19 mouse cellular contexts compared by ENCODE assay signal in the genomic region with DNA sequence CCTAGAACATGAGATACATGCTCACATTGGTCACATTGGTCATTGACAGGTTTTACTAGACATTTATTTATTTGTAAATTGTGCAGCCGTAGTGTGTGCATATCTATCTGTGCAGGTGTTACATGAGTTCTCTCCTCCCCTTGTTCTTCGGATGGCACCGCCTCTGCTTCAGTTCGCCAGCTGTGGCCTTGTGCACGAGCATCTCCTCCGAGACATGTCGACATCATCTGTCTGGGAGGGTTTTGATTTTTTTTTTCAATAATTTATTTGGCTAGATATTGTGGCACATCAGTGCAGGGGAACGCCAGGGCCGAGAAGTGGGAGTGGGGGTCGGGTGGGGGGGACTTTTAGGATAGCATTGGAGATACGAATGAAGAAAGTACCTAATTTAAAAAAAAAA.
"Had no signal": no experiment of that assay in that cellular context is flagged by ENCODE, and none has a peak within 500 bp of the region (broad histone marks: within the 10 kb centered on the region; RNA-seq: fewer than 3 reads in every experiment).

No protein-coding gene starts in this region.

- H3K27me3 ChIP-seq: limb, embryonic 13.5 days; lung, embryonic 15.5 days; megakaryocyte, embryonic 14.5 days; midbrain, embryonic 13.5 days; neural tube, embryonic 13.5 days had no signal

- H3K9me3 ChIP-seq: limb, embryonic 10.5 days; limb, embryonic 13.5 days; lung, embryonic 15.5 days; megakaryocyte, embryonic 14.5 days; midbrain, embryonic 13.5 days; neural tube, embryonic 13.5 days had no signal

- ATAC-seq: midbrain, embryonic 13.5 days; midbrain, embryonic 16.5 days had no signal

- H3K27ac ChIP-seq: layer of hippocampus, adult 2 months; limb, embryonic 10.5 days; limb, embryonic 13.5 days; lung, embryonic 15.5 days; midbrain, embryonic 10.5 days; midbrain, embryonic 13.5 days; neural tube, embryonic 13.5 days had no signal

- H3K4me3 ChIP-seq: layer of hippocampus, adult 2 months; limb, embryonic 10.5 days; limb, embryonic 13.5 days; lung, embryonic 15.5 days; megakaryocyte, embryonic 14.5 days; midbrain, embryonic 10.5 days; midbrain, embryonic 13.5 days; myocyte; neural tube, embryonic 13.5 days had no signal

- DNase-seq: kidney, adult 18-20 months; kidney, adult 9 months; kidney, postnatal 14 days; layer of hippocampus, adult 9-11 months; lung, adult 18-20 months; lung, postnatal 10 days; lung, postnatal 36 days; thymus, adult 18-20 months; thymus, postnatal 36 days had no signal

- H3K4me1 ChIP-seq: limb, embryonic 13.5 days; lung, embryonic 15.5 days; midbrain, embryonic 10.5 days had no signal

- H3K9ac ChIP-seq: limb, embryonic 13.5 days; lung, embryonic 15.5 days; midbrain, embryonic 13.5 days; neural tube, embryonic 13.5 days had no signal

- H3K36me3 ChIP-seq: limb, embryonic 10.5 days; limb, embryonic 13.5 days; lung, embryonic 15.5 days; midbrain, embryonic 10.5 days; midbrain, embryonic 13.5 days; neural tube, embryonic 13.5 days had no signal

- H3K4me2 ChIP-seq: limb, embryonic 13.5 days; lung, embryonic 15.5 days; midbrain, embryonic 13.5 days; neural tube, embryonic 13.5 days had no signal
